Mouse (Mus musculus): ENCODE measurements at regions not wholly inside any gene's neighbourhood (a gene's known extent, or its start where the extent isn't known, plus 50 kb on each side); places are given as distances from the start of the nearest gene placed in this dataset.

DNA sequence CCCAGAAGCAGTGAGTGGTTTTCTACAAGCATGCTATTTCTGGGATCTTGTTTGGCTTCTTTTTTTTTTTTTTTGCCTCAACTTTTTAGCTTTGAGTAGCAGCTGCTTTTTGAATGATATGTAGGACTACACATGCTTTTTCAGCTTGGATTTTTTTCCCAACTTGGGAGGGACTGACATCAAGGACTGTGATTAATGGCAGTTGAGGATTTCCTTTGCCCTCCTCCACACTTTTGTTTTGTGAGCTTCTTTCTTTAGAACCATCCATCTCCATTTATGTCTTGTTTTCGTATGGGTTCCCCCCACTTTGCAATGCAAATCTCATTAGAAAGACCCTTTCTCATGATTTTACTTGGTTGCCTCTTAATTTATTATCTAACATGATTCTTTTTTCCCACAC lies 352.3 kb upstream of the Jag1 start:
- in situ Hi-C loops (cut with MboI, MseI): no loop called here

DNA sequence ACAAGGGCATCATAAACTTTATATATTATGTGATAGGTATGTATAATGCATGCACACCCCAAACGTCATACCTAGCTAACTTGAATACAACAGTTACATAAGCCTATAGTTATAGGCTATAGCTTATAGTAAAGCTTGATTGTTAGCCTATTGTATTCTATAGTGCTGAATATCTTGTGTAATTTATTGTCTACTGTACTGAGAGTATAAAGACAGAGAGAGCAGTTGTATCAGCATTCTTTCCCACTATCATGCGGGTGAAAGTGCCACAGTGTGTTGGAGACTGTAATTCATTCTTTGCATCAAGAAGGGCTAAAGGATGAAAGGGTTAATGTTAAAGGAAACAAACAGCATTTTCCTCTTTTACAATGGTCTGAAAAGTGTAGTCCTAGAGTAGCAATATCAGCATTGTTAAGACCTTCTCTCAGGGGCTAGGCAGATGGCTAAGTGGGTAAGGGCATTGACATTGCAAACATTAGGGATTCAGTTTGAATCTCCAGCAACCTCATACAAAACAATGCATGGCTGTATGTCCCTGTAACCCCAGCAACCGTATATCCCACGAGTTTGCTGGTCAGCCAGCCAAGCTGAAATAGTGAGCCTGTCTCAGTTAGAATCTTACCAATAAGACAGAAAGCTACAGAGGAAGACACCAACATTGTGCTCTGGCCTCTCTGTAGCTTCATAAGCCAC lies 340.8 kb upstream of the Jag1 start:
- in situ Hi-C loops (cut with MboI, MseI): no loop called here

DNA sequence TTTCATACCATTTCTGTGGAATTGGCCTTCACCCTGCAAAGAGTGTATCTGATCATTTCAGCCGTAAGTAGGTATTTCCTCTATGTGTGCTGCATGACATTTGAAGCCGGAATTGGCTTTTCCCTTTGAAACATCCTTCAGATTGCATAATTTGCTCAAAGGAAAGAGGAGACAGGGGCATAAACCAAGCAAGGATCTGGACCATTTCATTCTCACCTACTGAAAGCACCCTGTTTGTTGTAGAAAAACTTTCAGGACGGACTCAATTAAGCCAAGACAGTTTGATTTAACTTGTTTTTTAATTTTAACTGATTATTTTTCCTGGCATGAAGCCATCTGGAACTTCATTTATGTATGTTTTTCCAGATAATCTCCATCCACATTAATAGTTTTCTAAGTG lies 340.0 kb upstream of the Jag1 start:
- in situ Hi-C loops (cut with MboI, MseI): no loop called here

DNA sequence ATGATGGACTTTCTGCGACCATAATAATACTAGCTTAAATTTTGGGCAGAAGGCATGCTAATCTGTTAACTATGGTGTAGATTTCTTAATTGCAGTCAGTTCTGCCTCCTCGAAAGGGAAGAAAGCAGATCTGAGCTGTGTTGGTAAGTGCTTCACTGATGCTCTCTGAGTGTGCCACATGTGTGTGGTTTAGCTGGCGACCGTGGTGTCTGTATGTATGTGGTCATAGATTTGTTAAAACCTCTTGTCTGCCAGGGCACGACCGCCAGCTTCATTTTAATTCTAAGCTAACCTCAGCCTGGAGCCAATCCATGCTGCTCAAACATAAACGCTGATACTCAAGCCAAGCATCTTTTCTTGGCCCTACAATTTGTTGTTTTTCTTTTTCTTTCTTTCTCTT lies 330.5 kb upstream of the Jag1 start:
- in situ Hi-C loops (cut with MboI, MseI): no loop called here

DNA sequence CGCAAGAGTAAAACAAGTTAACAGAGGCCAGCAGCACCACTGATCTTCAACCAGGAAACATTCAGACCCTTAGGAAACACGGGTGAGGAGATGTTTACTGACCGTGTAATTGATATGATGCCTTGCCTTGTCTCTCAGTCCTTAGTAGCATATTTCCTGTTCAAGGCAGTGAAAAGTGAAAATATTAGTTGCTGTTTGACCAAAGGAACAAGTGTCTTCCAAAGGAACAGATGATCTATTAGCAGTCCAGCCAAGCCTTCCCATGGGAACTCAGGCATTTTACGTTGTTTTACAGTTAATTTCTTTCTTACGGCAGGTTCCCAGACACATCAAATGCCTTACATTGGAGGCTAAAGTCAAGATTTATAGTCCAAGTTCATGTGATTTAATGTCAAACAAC lies 321.3 kb upstream of the Jag1 start:
- in situ Hi-C loops (cut with MboI, MseI): no loop called here

DNA sequence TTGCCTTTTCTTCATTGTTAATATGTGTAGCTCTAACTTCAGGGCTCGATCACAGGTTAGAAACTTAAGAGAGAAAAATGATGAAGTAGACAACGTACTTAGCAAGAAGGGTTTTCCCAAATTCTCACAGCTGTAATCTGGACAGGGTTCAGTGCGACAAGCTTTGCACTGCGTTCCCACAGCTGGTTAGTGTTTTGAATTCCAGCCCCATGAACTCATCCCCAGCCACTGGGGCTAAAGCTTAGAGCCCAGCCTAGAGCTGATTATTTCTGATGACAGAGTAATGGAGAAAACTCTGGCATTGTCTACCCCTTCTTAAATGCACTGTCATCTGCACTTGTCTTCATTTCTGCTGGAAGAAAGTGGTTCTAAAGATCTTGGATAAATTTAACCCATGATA lies 319.7 kb upstream of the Jag1 start:
- in situ Hi-C loops (cut with MboI, MseI): no loop called here

DNA sequence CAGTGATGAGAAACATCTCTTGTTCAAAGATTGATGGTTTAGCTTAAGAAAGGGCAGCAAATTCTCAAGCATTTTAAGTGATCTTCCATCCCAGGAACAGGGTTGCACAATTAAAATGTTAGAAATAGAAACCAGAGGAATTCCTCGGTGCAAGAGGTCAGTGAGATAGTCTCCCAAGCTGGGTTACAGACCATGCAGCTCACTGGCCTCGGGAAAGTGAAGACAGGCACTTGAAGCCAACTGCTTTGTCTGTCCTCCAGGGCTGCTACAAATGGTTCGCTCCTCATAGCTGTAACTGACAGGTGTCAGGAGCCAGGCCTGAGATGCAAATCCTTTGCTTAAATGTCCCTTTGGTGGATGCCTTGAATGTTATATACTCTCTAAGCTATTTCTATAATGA lies 306.2 kb upstream of the Jag1 start:
- in situ Hi-C loops (cut with MboI, MseI): no loop called here

DNA sequence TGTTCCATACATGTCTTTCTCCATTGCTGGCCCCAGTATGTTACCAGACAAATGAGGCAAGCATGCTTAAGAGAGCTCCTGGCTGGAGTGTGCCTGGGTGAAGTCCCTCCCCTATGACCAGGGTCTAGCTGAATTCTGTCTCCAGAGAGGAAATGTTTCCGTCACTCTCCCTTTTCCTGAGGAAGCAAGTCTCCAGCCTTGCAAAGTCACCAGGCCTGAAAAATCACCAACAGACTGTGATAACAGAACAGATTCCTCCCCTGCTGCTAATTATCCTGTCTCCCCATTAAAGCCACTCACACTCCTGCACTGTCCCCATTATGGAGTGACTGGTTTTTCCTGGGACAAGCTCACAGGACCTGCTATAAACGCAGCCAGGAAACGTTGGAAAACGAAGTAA lies 303.2 kb upstream of the Jag1 start:
- in situ Hi-C loops (cut with MboI, MseI): no loop called here

DNA sequence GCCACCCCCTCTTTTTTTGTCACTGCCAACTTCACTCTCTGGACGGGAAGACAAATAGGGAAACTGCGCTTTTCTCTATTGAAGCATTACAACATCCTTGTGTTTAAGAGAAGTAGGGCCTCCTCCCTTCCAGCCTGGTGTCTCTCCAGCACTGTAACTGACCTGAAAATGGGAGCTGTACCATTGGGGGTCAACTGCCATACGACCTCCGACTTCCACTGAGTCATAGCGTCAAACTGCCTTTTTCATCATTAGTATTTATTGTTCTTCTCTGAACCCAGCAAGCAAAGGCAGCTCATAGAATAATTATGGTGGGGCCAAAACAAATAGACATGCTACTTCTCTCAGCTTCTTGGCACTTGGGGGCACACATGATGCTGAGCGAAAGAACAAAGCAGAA lies 301.2 kb upstream of the Jag1 start:
- in situ Hi-C loops (cut with MboI, MseI): no loop called here

DNA sequence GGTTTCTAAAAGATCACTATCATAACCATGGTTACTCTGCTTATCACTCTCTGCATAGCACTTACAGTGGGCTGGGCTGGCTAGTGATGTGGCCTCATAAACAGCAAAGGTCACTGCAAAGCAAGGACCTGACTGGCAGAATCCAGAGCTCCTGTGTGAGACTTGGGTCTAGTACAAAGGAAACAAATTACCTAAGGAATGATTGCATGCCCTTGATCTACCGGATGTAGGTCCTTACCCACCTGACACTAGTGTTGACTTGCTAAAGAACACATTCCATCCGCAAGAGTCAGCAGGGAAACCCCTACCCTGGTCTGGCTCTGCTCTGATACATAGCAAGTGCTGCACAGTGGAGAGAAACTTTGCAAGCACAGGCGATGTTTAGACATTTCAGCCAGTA lies 297.0 kb upstream of the Jag1 start:
- in situ Hi-C loops (cut with MboI, MseI): no loop called here

DNA sequence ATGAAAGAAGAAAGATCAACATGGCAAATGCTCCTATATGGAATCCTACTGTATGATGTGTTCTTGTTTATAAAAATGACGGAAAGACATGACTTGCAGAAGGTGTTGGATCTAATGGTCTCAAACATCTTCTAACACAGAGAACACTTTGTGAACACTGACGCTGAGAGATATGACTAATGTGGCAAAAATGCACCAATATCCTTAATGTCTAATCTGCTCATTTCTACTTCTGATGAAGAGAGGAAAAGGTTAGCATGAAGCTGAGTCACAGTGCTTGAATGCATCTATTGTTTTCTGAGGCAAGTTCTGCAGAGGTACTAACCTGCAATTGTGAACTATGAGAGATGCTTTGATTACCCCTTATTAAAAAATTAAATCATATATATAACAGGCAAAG lies 293.2 kb upstream of the Jag1 start:
- in situ Hi-C loops (cut with MboI, MseI): no loop called here

DNA sequence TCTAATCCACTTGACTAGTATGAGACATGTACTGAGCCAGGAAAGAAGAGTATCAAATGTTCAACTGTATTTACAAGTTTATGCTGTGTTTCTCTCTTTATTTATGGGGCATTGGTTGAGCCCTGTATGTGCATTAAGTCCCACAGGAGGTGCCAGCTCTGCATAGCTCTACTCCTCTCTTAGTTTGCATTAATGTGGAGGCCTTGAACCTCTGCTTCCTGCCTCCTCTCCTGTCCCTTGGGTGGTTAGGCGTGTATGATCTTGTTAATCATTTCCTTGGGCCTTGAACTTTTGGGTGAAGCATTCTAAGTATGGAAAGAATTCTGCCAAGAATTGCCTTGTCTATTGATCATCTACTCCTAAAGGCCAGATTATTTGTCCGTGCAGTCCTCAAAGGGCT lies 291.9 kb upstream of the Jag1 start:
- in situ Hi-C loops (cut with MboI, MseI): no loop called here

DNA sequence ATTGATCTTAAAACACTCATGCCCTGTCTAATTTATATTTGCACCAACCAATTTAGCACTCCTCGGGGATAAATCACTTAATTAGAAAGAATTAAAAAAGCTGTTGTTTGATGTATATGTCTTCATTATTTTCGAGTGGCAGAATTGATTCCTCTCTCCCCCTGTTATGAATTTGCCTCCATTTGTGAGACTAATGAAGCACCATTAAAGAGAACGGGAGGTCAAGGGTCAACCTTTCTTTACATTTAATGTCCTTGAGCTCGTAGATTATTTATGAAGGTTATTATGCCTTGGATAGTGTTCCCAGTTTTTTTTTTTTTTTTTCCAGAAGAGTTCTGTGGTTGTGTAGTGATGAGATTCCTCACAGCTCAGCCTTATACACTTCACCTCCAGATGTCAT lies 277.0 kb upstream of the Jag1 start:
- in situ Hi-C loops (cut with MboI, MseI): no loop called here

DNA sequence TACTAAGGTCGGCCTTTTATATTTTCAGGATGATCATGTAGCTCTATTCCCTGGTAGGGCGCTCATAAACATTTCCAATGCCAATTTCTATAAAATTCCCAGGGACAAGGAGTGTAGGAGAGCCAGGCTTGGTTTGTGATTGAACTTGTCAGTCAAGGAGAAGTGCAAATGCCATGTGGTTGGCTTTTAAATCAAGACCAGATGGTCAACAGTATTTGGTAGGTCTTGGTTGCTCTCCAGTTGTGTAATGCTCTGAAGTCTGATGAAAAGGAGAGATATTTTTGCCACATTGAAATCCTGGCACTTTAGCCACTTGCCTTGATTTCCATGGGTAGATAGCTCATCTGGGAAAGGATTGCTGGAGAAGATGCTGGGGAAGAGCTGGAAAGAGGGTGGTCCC lies 263.4 kb upstream of the Jag1 start:
- in situ Hi-C loops (cut with MboI, MseI): no loop called here

DNA sequence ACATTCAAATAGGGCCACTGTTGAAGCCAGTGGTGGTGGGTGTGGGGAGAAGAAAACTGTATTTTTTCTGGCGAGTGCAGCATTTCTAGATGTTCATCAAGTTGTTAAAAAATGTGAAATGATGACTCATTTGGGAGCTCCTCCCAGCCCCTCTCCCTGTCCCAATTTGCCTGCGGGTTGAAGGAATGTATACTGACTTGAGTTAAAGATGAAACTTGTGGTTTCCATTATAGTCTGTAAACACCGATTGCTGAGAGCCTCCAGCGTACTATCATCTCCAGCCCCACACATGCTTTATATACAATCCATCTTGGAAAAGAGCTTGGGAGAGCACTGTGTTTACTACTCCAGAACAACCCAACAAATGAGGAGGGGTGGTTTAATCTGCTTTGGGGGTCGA lies 258.9 kb upstream of the Jag1 start:
- in situ Hi-C loops (cut with MboI, MseI): no loop called here

DNA sequence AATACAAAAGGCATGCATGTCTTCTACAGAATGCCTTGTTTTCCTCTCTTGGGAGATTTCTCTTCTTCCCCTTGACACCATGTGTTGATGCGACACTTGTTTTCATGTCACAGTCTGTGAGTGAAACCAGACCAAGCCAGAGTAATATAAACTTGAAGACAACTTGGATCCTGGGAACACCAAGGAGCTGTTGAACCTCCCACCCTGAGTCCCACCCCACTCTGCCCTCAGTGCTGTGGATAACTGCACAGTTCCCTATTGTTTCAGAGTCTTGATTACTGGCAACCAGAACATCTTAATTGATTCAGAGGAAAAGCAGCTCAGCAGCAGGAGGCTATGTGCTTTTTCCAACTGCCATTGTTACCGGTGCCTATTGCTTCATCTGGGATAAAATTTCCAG lies 254.6 kb upstream of the Jag1 start:
- in situ Hi-C loops (cut with MboI, MseI): no loop called here

DNA sequence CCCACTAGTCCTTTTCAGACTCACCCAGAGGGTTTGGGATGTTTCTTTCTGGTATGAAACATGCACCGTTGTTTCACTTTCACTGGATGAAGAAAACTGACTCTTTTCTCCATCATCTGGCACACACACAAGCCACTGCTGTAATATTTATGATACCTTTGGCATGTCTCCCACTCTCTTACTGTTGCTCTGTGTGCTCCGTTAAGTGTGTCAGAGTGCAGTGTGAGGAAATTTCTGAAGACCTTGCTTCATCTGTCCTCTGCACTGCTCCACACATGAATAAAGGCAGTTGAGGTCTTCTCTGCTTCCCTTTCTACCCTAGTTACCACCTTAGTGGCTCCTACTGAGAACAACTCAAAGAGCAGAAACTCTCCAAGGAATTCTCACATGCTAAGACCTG lies 246.6 kb upstream of the Jag1 start:
- in situ Hi-C loops (cut with MboI, MseI): no loop called here

DNA sequence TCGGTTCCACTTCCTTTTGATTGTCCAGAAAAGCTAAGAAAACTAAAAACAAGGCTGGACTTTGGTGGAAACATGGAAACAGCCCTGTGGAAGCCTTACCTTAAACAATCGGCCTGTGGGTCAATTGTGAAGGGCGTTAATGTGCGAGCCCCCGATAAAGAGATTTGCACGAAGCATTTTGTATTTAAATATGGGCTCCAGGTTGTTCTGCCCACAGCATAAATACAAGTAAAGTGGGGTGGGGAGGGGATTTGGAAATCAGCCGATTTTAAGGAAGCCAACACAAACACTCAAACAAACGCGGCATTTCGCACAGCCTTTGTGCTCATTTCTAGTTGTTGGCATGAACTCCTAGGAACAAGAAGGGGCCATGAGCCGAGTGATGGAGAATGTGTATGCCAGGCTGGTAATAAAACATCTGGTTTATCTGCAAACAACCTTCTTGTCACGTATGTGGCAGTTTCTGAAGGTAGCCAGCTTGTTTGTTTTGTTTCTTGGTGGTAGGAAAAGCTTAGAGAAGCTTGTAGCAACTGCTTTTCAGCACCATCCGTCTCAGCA lies 240.8 kb upstream of the Jag1 start:
- in situ Hi-C loops (cut with MboI, MseI): no loop called here

DNA sequence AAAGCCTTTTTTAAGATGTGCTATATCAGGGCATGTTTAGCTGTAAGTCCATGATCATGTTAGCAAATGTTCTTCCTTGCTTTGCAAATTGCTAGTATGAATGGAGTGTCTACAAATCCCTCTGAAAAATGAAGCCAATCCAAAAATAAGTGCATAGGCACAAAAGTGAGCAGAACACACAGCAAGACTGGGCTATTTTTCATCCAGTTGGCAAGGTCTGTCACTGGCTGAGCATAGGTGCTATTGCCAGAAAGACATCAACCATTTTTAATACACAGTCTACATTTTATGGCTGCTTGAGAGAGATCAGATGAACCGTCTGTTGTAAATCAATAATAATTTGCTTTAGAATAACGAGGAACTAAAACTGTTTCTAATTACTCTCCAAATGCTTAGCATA lies 227.3 kb upstream of the Jag1 start:
- in situ Hi-C loops (cut with MboI, MseI): no loop called here

DNA sequence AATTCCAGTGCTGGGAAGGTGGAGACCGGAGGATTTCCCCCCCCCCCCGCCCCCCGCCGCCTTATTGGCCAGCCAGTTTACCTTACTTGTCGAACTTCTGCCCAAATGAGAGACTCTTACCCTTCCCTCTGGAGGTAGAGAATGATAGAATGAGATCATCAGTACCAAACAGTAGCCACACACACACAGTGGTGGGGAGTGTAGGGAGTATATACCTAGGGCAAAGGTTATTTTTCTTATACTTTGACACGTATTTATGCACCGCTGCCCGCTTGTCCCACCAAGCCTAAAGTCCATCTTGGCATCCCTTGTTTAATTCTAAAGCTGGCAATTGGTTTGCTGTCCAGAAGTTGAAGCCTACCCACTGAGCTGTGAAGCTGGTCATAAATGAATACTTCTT lies 213.6 kb upstream of the Jag1 start:
- in situ Hi-C loops (cut with MboI, MseI): no loop called here

DNA sequence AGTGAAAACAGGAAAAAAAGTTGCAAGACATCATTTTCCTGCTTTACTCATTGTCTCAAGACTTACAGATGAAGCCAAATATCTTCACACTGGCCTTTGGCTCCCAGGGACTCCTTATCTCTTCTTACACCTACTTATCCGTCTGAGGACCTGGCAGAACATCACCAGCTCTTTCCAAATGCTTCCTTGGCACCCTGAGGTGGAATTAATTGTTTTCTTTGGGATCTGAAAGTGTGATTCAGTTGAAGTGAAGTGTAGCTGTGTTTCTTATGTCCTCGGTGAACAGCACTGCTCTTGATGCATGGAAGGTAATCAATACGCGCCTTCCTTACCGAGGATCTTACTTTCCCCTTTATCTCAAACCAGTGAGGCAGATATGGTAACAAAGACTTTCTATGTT lies 207.0 kb upstream of the Jag1 start:
- in situ Hi-C loops (cut with MboI, MseI): no loop called here

DNA sequence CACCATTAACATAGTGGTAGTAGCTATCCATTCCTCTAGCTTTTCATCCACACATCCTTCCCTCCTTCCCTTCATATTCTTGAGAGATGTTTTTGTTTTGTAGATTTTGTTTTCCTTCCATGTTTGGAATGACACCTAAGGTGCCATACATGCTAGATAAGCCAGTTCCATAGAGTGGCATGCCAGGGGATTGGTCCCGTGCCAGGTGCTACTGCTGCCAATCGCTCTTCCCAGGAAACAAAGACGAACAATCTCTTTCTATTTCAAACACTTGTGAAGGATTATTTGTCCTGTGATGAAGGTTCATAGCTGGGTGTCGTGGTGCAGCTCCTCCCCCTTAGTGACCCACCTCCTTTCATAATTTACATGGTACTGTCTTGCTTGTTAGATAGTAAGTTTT lies 194.1 kb upstream of the Jag1 start:
- in situ Hi-C loops (cut with MboI, MseI): no loop called here

DNA sequence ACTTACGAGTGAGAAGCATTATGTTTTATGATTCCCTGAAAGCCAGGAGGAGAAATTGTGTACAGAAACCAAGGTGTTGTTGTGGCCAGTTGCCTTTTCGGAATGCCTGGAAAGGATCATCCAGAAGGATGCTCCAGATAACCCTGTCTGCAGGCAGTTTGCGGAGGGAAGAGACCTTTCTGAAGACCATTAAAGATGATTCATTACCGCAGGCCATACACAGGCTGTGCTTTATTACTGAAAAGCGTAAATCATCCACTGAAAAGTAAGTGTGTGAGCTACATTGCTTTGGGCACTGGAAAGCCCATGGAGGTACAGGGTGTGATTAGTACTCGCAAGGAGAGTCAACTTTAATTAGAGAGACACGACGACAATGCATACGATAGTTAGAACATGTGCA lies 191.7 kb upstream of the Jag1 start:
- in situ Hi-C loops (cut with MboI, MseI): no loop called here

Data from T-helper 17 cell (primary cell).